Mouse (Mus musculus) MEL (cell line): ENCODE data around the gene Hecw2. TPM values are rescaled to one million over a fixed set of nuclear protein-coding genes. Genes with fewer than 3 reads are reported as not detected.

Experiments
- DNase-seq: peaks from one replicate; pipeline ENCODE4 v3.0.0; 2011; ENCODE audit warnings: low read depth, low spot score
- H3K27ac ChIP-seq: 2 replicates; pipeline ENCODE4 v1.5.1; 2012; ENCODE audit warnings: low read depth, mild to moderate bottlenecking, control low read depth, low read length, moderate library complexity; ENCODE audit not compliant: control insufficient read depth
- H3K27me3 ChIP-seq, 2 experiments: fragments of 150-350 bp in 1 of 2; sonication (generic) in 1 of 2; 2 replicates each; pipeline ENCODE4 v1.6.1; 2012; ENCODE audit warnings: low read length in 2 of 2, mild to moderate bottlenecking in 2 of 2, improper control_type of control experiment in 1 of 2, moderate library complexity in 1 of 2; ENCODE audit not compliant: insufficient read depth in 2 of 2, control insufficient read depth in 1 of 2
- H3K36me3 ChIP-seq, 2 experiments: 2 replicates each; pipeline ENCODE4 v1.6.1; 2012 to 2014; ENCODE audit warnings: low read length in 2 of 2, improper control_type of control experiment in 1 of 2, inconsistent platforms in 1 of 2, mild to moderate bottlenecking in 1 of 2; ENCODE audit not compliant: insufficient read depth in 2 of 2, control insufficient read depth in 1 of 2
- H3K4me1 ChIP-seq, 2 experiments: fragments of 150-350 bp in 1 of 2; sonication (generic) in 1 of 2; 2 replicates each; pipeline ENCODE4 v1.6.1; 2012; ENCODE audit warnings: low read length in 2 of 2, improper control_type of control experiment in 1 of 2, mild to moderate bottlenecking in 1 of 2; ENCODE audit not compliant: insufficient read depth in 2 of 2, control insufficient read depth in 1 of 2
- H3K4me3 ChIP-seq, 2 experiments: fragments of 150-350 bp in 1 of 2; sonication (generic) in 1 of 2; 2 replicates each; pipeline ENCODE4 v1.5.1; 2012; ENCODE audit warnings: low read depth in 2 of 2, low read length in 2 of 2, mild to moderate bottlenecking in 2 of 2, moderate library complexity in 2 of 2, control low read depth in 1 of 2, improper control_type of control experiment in 1 of 2; ENCODE audit not compliant: control insufficient read depth in 1 of 2, insufficient read depth in 1 of 2
- H3K79me2 ChIP-seq: 2 replicates; pipeline ENCODE4 v1.6.1; 2012; ENCODE audit warnings: mild to moderate bottlenecking, low read length, moderate library complexity; ENCODE audit not compliant: control insufficient read depth, poor library complexity, insufficient read depth
- H3K9ac ChIP-seq: 2 replicates; pipeline ENCODE4 v1.6.1; 2012; ENCODE audit warnings: low read depth, mild to moderate bottlenecking, control low read depth, low read length, moderate library complexity; ENCODE audit not compliant: control insufficient read depth, poor library complexity, severe bottlenecking
- H3K9me3 ChIP-seq: fragments of 150-350 bp; sonication (generic); replicated peaks from 2 replicates; pipeline ENCODE4 v1.6.1; 2012; ENCODE audit warnings: mild to moderate bottlenecking, low read length, improper control_type of control experiment, moderate library complexity; ENCODE audit not compliant: insufficient read depth
- BHLHE40 ChIP-seq: IDR thresholded peaks from 2 replicates; pipeline ENCODE4 v1.6.1; 2012; ENCODE audit warnings: low read depth, mild to moderate bottlenecking, inconsistent platforms, low read length, improper control_type of control experiment, borderline replicate concordance
- CHD1 ChIP-seq: IDR thresholded peaks from 2 replicates; pipeline ENCODE4 v1.6.1; 2012; ENCODE audit warnings: low read depth, mild to moderate bottlenecking, inconsistent platforms, low read length, improper control_type of control experiment
- CTCF ChIP-seq, 3 experiments: IDR thresholded peaks in 2 of 3; conservative IDR thresholded peaks in 1 of 3; 2 replicates each; pipeline ENCODE4 v1.5.1; 2011 to 2012; ENCODE audit warnings: low read length in 3 of 3, low read depth in 2 of 3, mild to moderate bottlenecking in 2 of 3, improper control_type of control experiment in 1 of 3, inconsistent platforms in 1 of 3, mixed read lengths in 1 of 3, moderate library complexity in 1 of 3; ENCODE audit not compliant: control insufficient read depth in 1 of 3, insufficient read depth in 1 of 3, poor library complexity in 1 of 3, severe bottlenecking in 1 of 3
- EP300 ChIP-seq, 2 experiments: IDR thresholded peaks; 2 replicates each; pipeline ENCODE4 v1.6.1; 2011; ENCODE audit warnings: improper control_type of control experiment in 2 of 2, low read length in 2 of 2, low read depth in 1 of 2, mild to moderate bottlenecking in 1 of 2
- GABPA ChIP-seq: IDR thresholded peaks from 2 replicates; pipeline ENCODE4 v1.6.1; 2012; ENCODE audit warnings: low read depth, mild to moderate bottlenecking, inconsistent platforms, low read length, improper control_type of control experiment, moderate library complexity
- HCFC1 ChIP-seq: IDR thresholded peaks from 2 replicates; pipeline ENCODE4 v1.6.1; 2012; ENCODE audit warnings: low read depth, mild to moderate bottlenecking, inconsistent platforms, low read length, improper control_type of control experiment, moderate library complexity
- MEF2A ChIP-seq: IDR thresholded peaks from 2 replicates; pipeline ENCODE4 v1.6.1; 2014; ENCODE audit warnings: low read depth, mild to moderate bottlenecking, inconsistent platforms, low read length, improper control_type of control experiment; ENCODE audit not compliant: poor library complexity, insufficient replicate concordance, severe bottlenecking; ENCODE audit errors: extremely low read depth
- POLR2AphosphoS5 ChIP-seq: IDR thresholded peaks from 2 replicates; pipeline ENCODE4 v1.6.1; 2012; ENCODE audit warnings: low read depth, borderline replicate concordance, mild to moderate bottlenecking, inconsistent platforms, low read length, moderate library complexity, mixed read lengths
- RAD21 ChIP-seq: IDR thresholded peaks from 2 replicates; pipeline ENCODE4 v1.6.1; 2011; ENCODE audit warnings: mild to moderate bottlenecking, low read depth, low read length, improper control_type of control experiment
- RCOR1 ChIP-seq: IDR thresholded peaks from 2 replicates; pipeline ENCODE4 v1.6.1; 2012; ENCODE audit warnings: low read depth, mild to moderate bottlenecking, inconsistent platforms, low read length, improper control_type of control experiment
- TAL1 ChIP-seq: IDR thresholded peaks from 2 replicates; pipeline ENCODE4 v1.6.1; 2012; ENCODE audit warnings: mild to moderate bottlenecking, inconsistent platforms, low read length, moderate library complexity, mixed read lengths
- UBTF ChIP-seq: IDR thresholded peaks from 2 replicates; pipeline ENCODE4 v1.6.1; 2012; ENCODE audit warnings: low read depth, mild to moderate bottlenecking, inconsistent platforms, low read length, improper control_type of control experiment, moderate library complexity, borderline replicate concordance; ENCODE audit not compliant: insufficient read depth
- USF2 ChIP-seq, 2 experiments: IDR thresholded peaks; 2 replicates each; pipeline ENCODE4 v1.6.1; 2011 to 2012; ENCODE audit warnings: improper control_type of control experiment in 2 of 2, low read length in 2 of 2, borderline replicate concordance in 1 of 2, inconsistent platforms in 1 of 2, low read depth in 1 of 2, mild to moderate bottlenecking in 1 of 2; ENCODE audit not compliant: insufficient read depth in 1 of 2
- ZC3H11A ChIP-seq: IDR thresholded peaks from 2 replicates; pipeline ENCODE4 v1.6.1; 2012; ENCODE audit warnings: low read depth, mild to moderate bottlenecking, inconsistent platforms, low read length, improper control_type of control experiment
- ZMIZ1 ChIP-seq: IDR thresholded peaks from 2 replicates; pipeline ENCODE4 v1.6.1; 2012; ENCODE audit warnings: low read depth, mild to moderate bottlenecking, inconsistent platforms, low read length, improper control_type of control experiment, moderate library complexity
- polyA plus RNA-seq, 2 experiments: library from polyadenylated mRNA; stranded (reverse) in 1 of 2; unstranded in 1 of 2; fragments of >175 nt in 1 of 2; fragments of >200 nt in 1 of 2; gene quantifications; 2 replicates each; pipeline versions ENCODE4 v1.2.1 to v1.2.4; 2012; ENCODE audit warnings: low replicate concordance in 2 of 2, low read depth in 1 of 2; ENCODE audit not compliant: insufficient read length in 2 of 2, insufficient read depth in 1 of 2, missing spikeins in 1 of 2
- total RNA-seq: library from RNA; depleted of rRNA; stranded (reverse); fragments of 300-350 nt; gene quantifications from 2 replicates; pipeline ENCODE4 v1.2.3, GENCODE M21; 2012

Hecw2 gene
- total and polyA plus RNA-seq, 3 experiments: not detected

GRCm38 (mm10) chr1:53970326-53970977, 224.5 kb downstream of the Hecw2 start:
- no peak overlapping the region for H3K4me3 ChIP-seq
- no peak overlapping the region for H3K27ac ChIP-seq
- no peaks in the 10 kb centered on the region for H3K4me1 ChIP-seq

DNA sequence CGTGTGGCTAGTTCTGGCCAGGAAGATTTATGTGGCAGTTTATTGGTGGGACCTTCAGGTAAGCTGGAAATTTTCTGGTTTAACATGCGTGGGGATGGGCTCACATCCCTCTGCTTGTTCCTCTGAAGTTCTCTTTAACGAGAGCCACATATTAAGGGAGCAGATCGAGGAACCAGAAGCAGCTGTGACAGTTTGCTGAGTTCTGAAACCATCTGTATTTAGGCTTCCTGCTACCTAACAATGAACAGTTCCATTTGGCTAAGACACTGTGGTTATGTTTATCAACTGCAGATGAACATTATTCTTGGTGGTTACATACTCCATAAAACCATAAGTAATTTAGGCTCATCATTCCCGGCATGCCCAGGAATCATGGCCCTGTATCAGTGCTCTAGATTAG, 242.6 kb downstream of the Hecw2 start:
- Histone ChIP-seq H3K9ac (no peak overlapping the region), H3K79me2 (no peaks in the 10 kb centered on the region), H3K27me3 (no peaks in the 10 kb centered on the region), H3K4me3 (no peak overlapping the region), H3K27ac (no peak overlapping the region), H3K9me3 (no peaks in the 10 kb centered on the region), H3K4me1 (no peaks in the 10 kb centered on the region), H3K36me3 (no peaks in the 10 kb centered on the region)
- DNase-seq: no peak
- TF ChIP-seq ZC3H11A (no peak), ZMIZ1 (no peak), GABPA (no peak), CTCF (IDR thresholded peaks at IDR 0.05 in 2 of 3, conservative IDR thresholded peaks at IDR 0.05 in 1 of 3; ENCODE audit: control insufficient read depth in 1 of 3, insufficient read depth in 1 of 3, low read depth in 2 of 3, low read length in 3 of 3, poor library complexity in 1 of 3, severe bottlenecking in 1 of 3) (no peak), CHD1 (no peak), HCFC1 (no peak), BHLHE40 (no peak), TAL1 (no peak), RCOR1 (no peak), EP300 (IDR thresholded peaks at IDR 0.05; ENCODE audit: low read depth in 1 of 2, low read length in 2 of 2) (no peak), RAD21 (no peak), USF2 (IDR thresholded peaks at IDR 0.05; ENCODE audit: borderline replicate concordance in 1 of 2, insufficient read depth in 1 of 2, low read depth in 1 of 2, low read length in 2 of 2) (no peak), MEF2A (no peak), POLR2AphosphoS5 (no peak), UBTF (no peak)

More at GRCm38 (mm10) chr1:53970326-53970977, 224.5 kb downstream of the Hecw2 start:
- Histone ChIP-seq H3K36me3 (no peaks in the 10 kb centered on the region), H3K9me3 (no peaks in the 10 kb centered on the region), H3K79me2 (no peaks in the 10 kb centered on the region), H3K9ac (no peak overlapping the region), H3K27me3 (no peaks in the 10 kb centered on the region)
- DNase-seq: no peak
- TF ChIP-seq BHLHE40: no peak
